Mouse (Mus musculus): ENCODE data around the gene Gm49321. TPM values are rescaled to one million over a fixed set of nuclear protein-coding genes. Genes with fewer than 3 reads are reported as not detected.

Gene Gm49321
- polyA plus RNA-seq, 1 experiment from 2014 or later: 5.7 TPM

DNA sequence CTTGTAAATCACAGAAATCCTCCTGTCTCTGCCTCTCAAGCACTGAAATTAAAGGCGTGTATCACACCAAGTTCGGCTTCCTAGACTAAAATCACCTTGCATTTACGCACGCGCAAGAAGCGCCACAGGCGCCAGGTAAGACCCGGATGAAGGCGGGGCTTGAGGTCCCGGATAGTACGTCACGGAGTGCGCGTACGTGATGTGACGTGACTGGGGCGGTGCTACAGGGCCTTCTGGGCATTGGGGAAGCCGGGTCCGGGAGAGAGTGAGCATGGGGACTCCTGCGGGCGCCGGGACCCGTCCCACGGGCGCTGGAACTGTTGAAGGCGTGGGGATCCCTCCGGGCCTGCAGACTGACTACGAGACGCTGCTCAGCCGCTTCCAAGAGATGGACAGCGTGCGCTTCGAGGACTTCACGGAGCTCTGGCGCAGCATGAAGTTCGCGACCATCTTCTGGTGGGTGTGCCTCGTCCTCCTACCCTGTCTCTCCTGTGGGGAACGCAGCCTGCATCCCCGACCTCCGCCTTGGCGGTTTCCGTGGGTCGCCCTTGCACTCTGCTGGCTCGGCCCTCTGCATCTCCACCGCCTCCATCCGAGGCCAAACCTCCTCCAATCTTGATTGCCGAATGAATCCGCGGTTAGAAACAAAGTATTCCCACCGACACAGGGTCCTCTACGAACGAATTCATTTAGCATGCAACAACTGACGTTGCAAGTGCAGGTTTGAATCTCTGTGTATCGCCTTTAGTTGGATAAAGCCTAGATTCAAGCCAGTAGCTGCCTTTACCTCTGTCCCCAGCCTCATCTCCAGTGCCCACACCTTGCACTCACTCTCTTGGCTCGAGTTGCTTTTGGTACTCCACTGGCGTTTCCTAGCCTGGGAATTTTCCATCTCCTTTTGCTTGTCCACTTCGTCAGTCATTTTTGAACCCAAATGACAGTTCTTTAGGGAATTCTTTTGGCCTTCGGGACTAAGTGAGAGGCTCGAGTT is 27.1 kb downstream of the Gm49321 start, which contains the start of gene Snapc1:
Gene Snapc1, plus strand, starts transcription at position 191 of the 991 bp plus-strand sequence.
- under 1% methylated on average over 60 of the region's 60 CpGs for WGBS
- peak within 1 kb of the TSS; percentile 69 for H3K4me2 ChIP-seq (replicated peaks; ENCODE audit: low read depth)

DNA sequence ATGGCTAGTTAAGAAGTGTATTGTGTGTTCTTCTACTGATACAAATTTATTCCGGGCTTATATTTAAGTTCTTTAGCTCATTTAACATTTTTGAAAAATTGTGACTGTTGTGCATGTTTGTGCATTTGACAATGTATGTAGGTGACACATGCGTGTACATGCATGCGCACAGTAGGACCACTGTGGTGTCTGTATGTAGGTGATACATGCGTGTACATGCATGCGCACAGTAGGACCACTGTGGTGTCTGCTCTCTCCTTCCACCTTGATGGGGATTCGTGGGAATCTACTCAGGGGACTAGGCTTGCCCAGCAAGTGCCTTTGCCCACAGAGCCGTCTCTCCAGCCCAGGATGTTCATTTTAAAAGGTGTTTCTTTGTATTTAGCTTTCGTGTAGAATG is 31.7 kb downstream of the Gm49321 start:
- Histone ChIP-seq H3K9ac (ENCODE audit: low read length) (no peak overlapping the region), H3K4me2 (replicated peaks; ENCODE audit: low read depth) (no peak overlapping the region), H3K36me3 (ENCODE audit: control insufficient read depth, insufficient read depth, low read length) (peaks cover 21% of the 10 kb centered on the region), H3K27me3 (ENCODE audit: control insufficient read depth, insufficient read depth, low read length) (no peaks in the 10 kb centered on the region), H3K27ac (replicated peaks) (no peak overlapping the region), H3K4me3 (ENCODE audit: low read depth, low read length) (no peak overlapping the region), H3K4me1 (replicated peaks; ENCODE audit: control insufficient read depth, insufficient read depth) (no peaks in the 10 kb centered on the region), H3K9me3 (ENCODE audit: control insufficient read depth, low read length) (no peaks in the 10 kb centered on the region)
- ATAC-seq (ENCODE audit: low FRiP score, low TSS enrichment) (no peak), DNase-seq (ENCODE audit: low spot score) (no peak)
- WGBS: 94% methylated on average over 8 of the region's 8 CpGs
- TF ChIP-seq EP300 (optimal IDR thresholded peaks at IDR 0.05) (no peak), CTCF (IDR thresholded peaks at IDR 0.05; ENCODE audit: low read depth) (no peak)

More for the DNA sequence above, 27.1 kb downstream of the Gm49321 start, which contains the start of gene Snapc1:
- TF ChIP-seq CTCF (IDR thresholded peaks at IDR 0.05; ENCODE audit: low read depth): no peak
- no peak for TF ChIP-seq EP300 (optimal IDR thresholded peaks at IDR 0.05)
- no peaks in the 10 kb centered on the region for H3K27me3 ChIP-seq (ENCODE audit: control insufficient read depth, insufficient read depth, low read length)
- H3K27ac ChIP-seq (replicated peaks): peak within 1 kb of the TSS; percentile 70
- H3K36me3 ChIP-seq (ENCODE audit: control insufficient read depth, insufficient read depth, low read length): 0 out of 2 replicates have a peak, but pooled peaks cover 4% of the 10 kb centered on the region
- H3K4me1 ChIP-seq (replicated peaks; ENCODE audit: control insufficient read depth, insufficient read depth): no peaks in the 10 kb centered on the region
- DNase-seq (ENCODE audit: low spot score) (peak; percentile 97), ATAC-seq (ENCODE audit: low FRiP score, low TSS enrichment) (peak; percentile 100)
- H3K9me3 ChIP-seq (ENCODE audit: control insufficient read depth, low read length): no peaks in the 10 kb centered on the region
- peak within 1 kb of the TSS; percentile 82 for H3K4me3 ChIP-seq (ENCODE audit: low read depth, low read length)
- H3K9ac ChIP-seq (ENCODE audit: low read length): peak within 1 kb of the TSS; percentile 79

DNA sequence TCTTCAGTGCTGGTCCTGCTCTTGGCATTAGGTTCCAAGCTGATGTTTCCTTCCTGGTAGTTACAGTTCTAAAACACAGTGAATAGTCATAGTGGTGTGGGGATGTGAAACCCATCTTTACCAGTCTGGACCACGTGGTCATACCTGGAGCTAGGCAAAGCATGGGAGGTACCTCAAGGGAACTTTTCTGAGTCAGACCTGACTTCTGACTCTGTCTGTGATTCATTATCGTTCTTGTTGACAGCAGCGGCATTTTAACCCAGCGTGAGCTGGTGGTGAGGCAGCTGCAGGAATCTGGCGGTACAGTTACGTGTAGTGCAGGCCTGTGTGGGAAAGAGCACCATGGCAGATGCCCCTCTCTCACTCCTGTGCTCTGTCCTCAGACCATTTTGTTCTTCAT is 37.1 kb downstream of the Gm49321 start:
- TF ChIP-seq CTCF (IDR thresholded peaks at IDR 0.05; ENCODE audit: low read depth): no peak
- TF ChIP-seq EP300 (optimal IDR thresholded peaks at IDR 0.05): no peak
- WGBS: 87% methylated on average over 6 of the region's 6 CpGs
- Histone ChIP-seq H3K9me3 (ENCODE audit: control insufficient read depth, low read length) (no peaks in the 10 kb centered on the region), H3K27ac (replicated peaks) (no peak overlapping the region), H3K4me2 (replicated peaks; ENCODE audit: low read depth) (no peak overlapping the region), H3K4me1 (replicated peaks; ENCODE audit: control insufficient read depth, insufficient read depth) (no peaks in the 10 kb centered on the region), H3K9ac (ENCODE audit: low read length) (no peak overlapping the region), H3K4me3 (ENCODE audit: low read depth, low read length) (no peak overlapping the region), H3K36me3 (ENCODE audit: control insufficient read depth, insufficient read depth, low read length) (peaks cover 26% of the 10 kb centered on the region), H3K27me3 (ENCODE audit: control insufficient read depth, insufficient read depth, low read length) (no peaks in the 10 kb centered on the region)
- ATAC-seq (ENCODE audit: low FRiP score, low TSS enrichment) (no peak), DNase-seq (ENCODE audit: low spot score) (no peak)

DNA sequence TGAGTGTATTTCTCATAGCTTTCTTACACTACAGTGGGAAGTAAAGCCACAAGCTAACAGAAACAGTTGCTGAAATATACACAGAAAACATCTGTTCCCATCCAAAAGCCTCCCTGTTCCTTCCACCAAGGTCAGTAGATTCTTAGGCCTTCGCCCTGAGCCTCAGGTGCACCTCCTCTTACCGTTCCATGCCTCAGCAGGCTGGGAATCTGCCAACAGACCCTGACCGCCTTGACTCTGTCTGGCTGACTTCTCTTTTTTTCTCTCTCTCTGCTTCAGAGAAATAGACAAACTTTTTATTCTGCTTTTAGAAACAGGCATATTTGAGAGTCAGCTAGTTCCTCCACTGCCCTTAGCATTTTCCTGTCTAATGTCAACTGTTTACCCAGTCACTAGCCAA is 40.7 kb downstream of the Gm49321 start:
- Histone ChIP-seq H3K9ac (ENCODE audit: low read length) (no peak overlapping the region), H3K4me2 (replicated peaks; ENCODE audit: low read depth) (no peak overlapping the region), H3K4me3 (ENCODE audit: low read depth, low read length) (no peak overlapping the region), H3K4me1 (replicated peaks; ENCODE audit: control insufficient read depth, insufficient read depth) (no peaks in the 10 kb centered on the region), H3K9me3 (ENCODE audit: control insufficient read depth, low read length) (no peaks in the 10 kb centered on the region), H3K27ac (replicated peaks) (no peak overlapping the region), H3K27me3 (ENCODE audit: control insufficient read depth, insufficient read depth, low read length) (no peaks in the 10 kb centered on the region), H3K36me3 (ENCODE audit: control insufficient read depth, insufficient read depth, low read length) (peaks cover 9% of the 10 kb centered on the region)
- no peak for DNase-seq (ENCODE audit: low spot score)
- 81% methylated on average over 3 of the region's 3 CpGs for WGBS
- ATAC-seq (ENCODE audit: low FRiP score, low TSS enrichment): no peak
- TF ChIP-seq EP300 (optimal IDR thresholded peaks at IDR 0.05) (no peak), CTCF (IDR thresholded peaks at IDR 0.05; ENCODE audit: low read depth) (no peak)

DNA sequence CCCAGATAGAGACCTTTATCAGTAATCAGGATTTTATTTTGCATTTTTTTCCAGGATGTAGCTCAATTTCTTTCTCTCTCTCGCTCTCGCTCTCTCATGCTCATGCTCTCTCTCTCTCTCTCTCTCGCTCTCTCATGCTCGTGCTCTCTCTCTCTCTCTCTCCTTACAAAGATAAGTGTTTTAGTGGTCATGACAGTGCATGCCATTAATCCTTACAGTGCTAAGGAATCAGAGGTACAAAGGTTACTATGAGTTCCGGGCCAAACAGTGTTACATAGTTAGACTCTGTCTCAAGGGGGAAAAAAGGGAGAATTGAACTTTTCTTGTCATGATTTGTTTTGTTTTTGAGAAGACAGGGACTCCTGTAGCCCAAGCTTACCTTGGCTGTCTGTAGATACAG is 42.2 kb downstream of the Gm49321 start:
- H3K4me3 ChIP-seq (ENCODE audit: low read depth, low read length): no peak overlapping the region
- DNase-seq (ENCODE audit: low spot score): no peak
- no peak for TF ChIP-seq EP300 (optimal IDR thresholded peaks at IDR 0.05)
- TF ChIP-seq CTCF (IDR thresholded peaks at IDR 0.05; ENCODE audit: low read depth): no peak
- no peaks in the 10 kb centered on the region for H3K9me3 ChIP-seq (ENCODE audit: control insufficient read depth, low read length)
- 89% methylated on average over 5 of the region's 5 CpGs for WGBS
- H3K27ac ChIP-seq (replicated peaks): no peak overlapping the region
- no peak for ATAC-seq (ENCODE audit: low FRiP score, low TSS enrichment)
- no peak overlapping the region for H3K4me2 ChIP-seq (replicated peaks; ENCODE audit: low read depth)
- H3K9ac ChIP-seq (ENCODE audit: low read length): no peak overlapping the region
- no peaks in the 10 kb centered on the region for H3K27me3 ChIP-seq (ENCODE audit: control insufficient read depth, insufficient read depth, low read length)
- H3K4me1 ChIP-seq (replicated peaks; ENCODE audit: control insufficient read depth, insufficient read depth): no peaks in the 10 kb centered on the region
- H3K36me3 ChIP-seq (ENCODE audit: control insufficient read depth, insufficient read depth, low read length): peaks cover 9% of the 10 kb centered on the region

DNA sequence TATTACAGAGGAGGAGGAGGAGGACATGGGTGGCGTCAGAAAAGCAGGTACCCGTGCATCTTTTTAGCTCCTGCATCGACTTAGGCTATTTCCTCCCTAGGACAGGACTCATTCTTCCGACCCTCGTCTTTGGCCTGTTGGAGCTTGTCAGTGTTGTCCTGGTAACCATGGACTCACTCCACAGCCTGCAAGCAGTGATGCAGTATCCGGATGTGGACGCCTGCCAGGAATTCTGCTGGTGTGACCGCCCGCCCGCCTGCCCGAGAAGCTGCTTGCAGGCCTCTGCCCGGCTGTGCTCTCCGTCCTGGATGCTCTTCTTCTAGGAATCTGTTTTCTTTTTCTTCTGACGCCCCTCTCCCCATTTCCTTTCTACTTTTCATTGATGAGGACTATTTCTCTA is 45.1 kb downstream of the Gm49321 start:
- no peak overlapping the region for H3K9ac ChIP-seq (ENCODE audit: low read length)
- H3K36me3 ChIP-seq (ENCODE audit: control insufficient read depth, insufficient read depth, low read length): peaks cover 9% of the 10 kb centered on the region
- H3K27ac ChIP-seq (replicated peaks): no peak overlapping the region
- TF ChIP-seq CTCF (IDR thresholded peaks at IDR 0.05; ENCODE audit: low read depth): no peak
- no peak for TF ChIP-seq EP300 (optimal IDR thresholded peaks at IDR 0.05)
- H3K4me1 ChIP-seq (replicated peaks; ENCODE audit: control insufficient read depth, insufficient read depth): no peaks in the 10 kb centered on the region
- no peaks in the 10 kb centered on the region for H3K27me3 ChIP-seq (ENCODE audit: control insufficient read depth, insufficient read depth, low read length)
- DNase-seq (ENCODE audit: low spot score): peak; percentile 57
- no peak overlapping the region for H3K4me2 ChIP-seq (replicated peaks; ENCODE audit: low read depth)
- H3K9me3 ChIP-seq (ENCODE audit: control insufficient read depth, low read length): no peaks in the 10 kb centered on the region
- 0 out of 2 replicates have a peak, but pooled peaks have one; percentile 42 for ATAC-seq (ENCODE audit: low FRiP score, low TSS enrichment)
- no peak overlapping the region for H3K4me3 ChIP-seq (ENCODE audit: low read depth, low read length)
- WGBS: 39% methylated on average over 14 of the region's 14 CpGs

All from stomach, postnatal 0 days (tissue).